Mouse (Mus musculus): ENCODE results near the gene Sit1.

DNA sequence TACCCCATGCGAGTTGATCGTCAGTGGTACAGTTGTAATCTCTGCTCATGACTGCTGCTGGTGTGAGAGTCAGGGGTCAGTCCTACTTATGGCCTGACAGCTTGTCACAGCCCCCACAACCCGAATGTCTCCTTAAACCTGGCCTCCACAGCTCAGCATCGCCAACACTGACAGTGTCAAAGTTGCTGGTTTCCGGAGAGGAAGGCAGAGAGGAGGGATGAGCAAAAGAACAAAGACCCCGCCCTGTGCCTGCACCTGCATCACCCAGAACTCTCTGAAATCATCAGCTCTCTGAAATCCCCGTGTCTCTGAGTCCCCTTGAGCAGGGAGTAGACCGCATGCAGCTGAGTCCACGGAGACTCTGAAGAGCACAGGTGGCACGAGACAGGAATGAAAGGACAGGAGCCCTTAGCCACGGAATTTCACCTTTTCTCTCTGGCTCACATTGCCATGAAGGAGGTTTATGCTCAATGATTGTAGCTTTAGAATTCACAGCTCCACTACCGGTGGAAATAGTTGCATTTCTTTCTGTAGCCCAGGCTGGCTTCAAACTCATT, at the start of gene Sit1:
- TF ChIP-seq CTCF (IDR thresholded peaks at IDR 0.05; ENCODE audit: low read depth) (no peak), EP300 (IDR thresholded peaks at IDR 0.05; ENCODE audit: low read depth) (no peak)

Data from liver, postnatal 0 days (tissue).